Mouse (Mus musculus) embryonic facial prominence, embryonic 14.5 days (tissue): ENCODE measurements around the gene Ldha. TPM values are rescaled to one million over a fixed set of nuclear protein-coding genes. Genes with fewer than 3 reads are reported as not detected.

ENCODE experiments used
- ATAC-seq: fragments of 200-750 bp; cut with Nextera tagmentation; 2 replicates; pipeline ENCODE4 v1.8.0; 2017; ENCODE audit warnings: low read depth, moderate number of reproducible peaks, moderate TSS enrichment
- DNase-seq: peaks from one replicate; pipeline ENCODE4 v3.0.0-alpha.2; 2015; ENCODE audit warnings: low spot score
- H3K27ac ChIP-seq: fragments of 300-500 bp; sonication (generic); replicated peaks from 2 replicates; pipeline ENCODE4 v1.5.1; 2014; ENCODE audit warnings: low read depth, mild to moderate bottlenecking, low read length, moderate library complexity
- H3K27me3 ChIP-seq: fragments of 300-500 bp; sonication (generic); replicated peaks from 2 replicates; pipeline ENCODE4 v1.6.1; 2014; ENCODE audit warnings: low read length; ENCODE audit not compliant: control insufficient read depth, insufficient read depth
- H3K36me3 ChIP-seq: fragments of 300-500 bp; sonication (generic); 2 replicates; pipeline ENCODE4 v1.6.1; 2014; ENCODE audit warnings: low read length, mixed read lengths; ENCODE audit not compliant: control insufficient read depth, insufficient read depth
- H3K4me1 ChIP-seq: fragments of 300-500 bp; sonication (generic); 2 replicates; pipeline ENCODE4 v1.6.1; 2014; ENCODE audit warnings: antibody characterized with exemption, low read length; ENCODE audit not compliant: control insufficient read depth, insufficient read depth
- H3K4me2 ChIP-seq: fragments of 300-500 bp; sonication (generic); 2 replicates; pipeline ENCODE4 v1.6.1; 2014; ENCODE audit warnings: low read depth, mild to moderate bottlenecking, low read length, moderate library complexity, mixed read lengths
- H3K4me3 ChIP-seq: fragments of 300-500 bp; sonication (generic); 2 replicates; pipeline ENCODE4 v1.5.1; 2014; ENCODE audit warnings: low read depth, mild to moderate bottlenecking, low read length
- H3K9ac ChIP-seq: fragments of 300-500 bp; sonication (generic); 2 replicates; pipeline ENCODE4 v1.6.1; 2014; ENCODE audit warnings: low read depth, mild to moderate bottlenecking, low read length, moderate library complexity, mixed read lengths
- H3K9me3 ChIP-seq: fragments of 300-500 bp; sonication (generic); 2 replicates; pipeline ENCODE4 v1.6.1; 2016; ENCODE audit warnings: low read length; ENCODE audit not compliant: control insufficient read depth
- WGBS: fragments of 180-500 bp; shearing (Covaris S2); extraction: QIAGEN DNeasy Blood & Tissue Kit; methylation state at CpG from one replicate; pipeline ENCODE4 v1.1.7; 2014; 5-methylcytosine and 5-hydroxymethylcytosine counted together
- polyA plus RNA-seq: library from polyadenylated mRNA; unstranded; fragments of >200 nt; fragmentation: Nextera tagmentation; extraction: Ambion mirVana; gene quantifications from 2 replicates; pipeline ENCODE4 v1.2.1, GENCODE M21; 2014

Ldha gene
- polyA plus RNA-seq, 1 experiment from 2014 or later, result 1,559 TPM

DNA sequence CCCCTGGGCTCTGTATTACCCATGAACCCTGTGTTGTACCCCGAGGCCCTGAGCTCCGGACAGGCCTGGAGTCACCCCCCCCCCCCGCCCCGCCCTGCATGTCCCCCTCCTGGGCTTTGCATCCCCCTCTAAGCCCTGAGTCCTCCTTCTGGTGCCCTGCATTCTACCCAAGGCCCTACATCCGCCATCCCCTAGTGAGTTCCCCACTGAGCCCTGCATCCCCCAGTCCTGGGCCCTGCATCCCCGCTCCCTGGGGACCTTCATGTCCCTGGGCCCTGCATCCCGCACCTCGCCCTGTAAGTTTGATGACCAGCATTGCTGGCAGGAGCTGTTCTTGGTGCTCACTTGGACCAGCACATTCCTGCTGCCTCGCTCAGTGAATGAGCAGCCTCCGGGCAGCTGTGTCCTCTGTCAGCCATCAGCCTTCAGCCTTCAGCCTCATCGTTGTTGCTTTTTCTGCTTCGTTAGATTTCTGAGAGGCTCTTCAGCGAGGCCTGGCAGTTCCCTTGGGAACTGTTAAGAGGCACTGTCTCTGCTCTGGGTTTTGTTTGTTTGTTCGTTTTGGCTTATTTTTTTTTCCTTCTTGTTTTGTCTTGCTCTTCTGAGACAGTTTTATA lies 6.2 kb upstream of the Ldha start:
- DNase-seq (peak; percentile 34), ATAC-seq (no peak)
- H3K36me3 ChIP-seq, result no peaks in the 10 kb centered on the region
- no peak overlapping the region for H3K4me3 ChIP-seq
- H3K4me2 ChIP-seq, result no peak overlapping the region
- H3K4me1 ChIP-seq, result peaks cover 24% of the 10 kb centered on the region
- no peaks in the 10 kb centered on the region for H3K27me3 ChIP-seq
- no peak overlapping the region for H3K9ac ChIP-seq
- H3K9me3 ChIP-seq, result no peaks in the 10 kb centered on the region
- no peak overlapping the region for H3K27ac ChIP-seq
- 27% methylated on average over 10 of the region's 14 CpGs for WGBS

- Histone ChIP-seq H3K27ac (no peak overlapping the region), H3K4me3 (no peak overlapping the region), H3K9me3 (no peaks in the 10 kb centered on the region), H3K36me3 (no peaks in the 10 kb centered on the region), H3K4me1 (peaks cover 24% of the 10 kb centered on the region), H3K4me2 (no peak overlapping the region), H3K9ac (no peak overlapping the region), H3K27me3 (no peaks in the 10 kb centered on the region)
- ATAC-seq (no peak), DNase-seq (no peak)
- WGBS, result 76% methylated on average over 5 of the region's 5 CpGs
Observed at GRCm38 (mm10) chr7:46836357-46836756, 4.9 kb upstream of the Ldha start.

DNA sequence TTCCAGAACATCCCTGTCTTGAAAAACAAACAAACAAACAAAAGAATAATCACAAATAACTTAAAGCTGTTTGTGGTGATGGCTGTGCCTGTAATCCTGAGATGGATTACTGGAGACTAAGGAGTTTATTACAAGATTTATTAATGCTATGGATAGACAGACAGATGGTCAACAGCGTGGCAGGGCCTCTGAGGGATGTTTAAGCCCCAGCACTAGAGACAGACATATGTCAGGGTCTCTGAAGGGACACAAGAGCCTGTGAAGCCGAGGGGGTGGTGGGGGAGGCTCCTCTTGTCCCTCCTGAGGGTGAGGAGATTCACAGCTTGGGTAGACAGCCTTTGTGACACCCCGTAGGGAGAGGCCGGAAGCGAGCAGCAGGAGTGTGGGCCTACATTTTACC lies 4.2 kb upstream of the Ldha start:
- Histone ChIP-seq H3K4me3 (no peak overlapping the region), H3K9me3 (no peaks in the 10 kb centered on the region), H3K36me3 (no peaks in the 10 kb centered on the region), H3K4me2 (no peak overlapping the region), H3K27ac (no peak overlapping the region), H3K9ac (no peak overlapping the region), H3K27me3 (no peaks in the 10 kb centered on the region), H3K4me1 (peaks cover 24% of the 10 kb centered on the region)
- 66% methylated on average over 5 of the region's 5 CpGs for WGBS
- ATAC-seq (no peak), DNase-seq (no peak)

DNA sequence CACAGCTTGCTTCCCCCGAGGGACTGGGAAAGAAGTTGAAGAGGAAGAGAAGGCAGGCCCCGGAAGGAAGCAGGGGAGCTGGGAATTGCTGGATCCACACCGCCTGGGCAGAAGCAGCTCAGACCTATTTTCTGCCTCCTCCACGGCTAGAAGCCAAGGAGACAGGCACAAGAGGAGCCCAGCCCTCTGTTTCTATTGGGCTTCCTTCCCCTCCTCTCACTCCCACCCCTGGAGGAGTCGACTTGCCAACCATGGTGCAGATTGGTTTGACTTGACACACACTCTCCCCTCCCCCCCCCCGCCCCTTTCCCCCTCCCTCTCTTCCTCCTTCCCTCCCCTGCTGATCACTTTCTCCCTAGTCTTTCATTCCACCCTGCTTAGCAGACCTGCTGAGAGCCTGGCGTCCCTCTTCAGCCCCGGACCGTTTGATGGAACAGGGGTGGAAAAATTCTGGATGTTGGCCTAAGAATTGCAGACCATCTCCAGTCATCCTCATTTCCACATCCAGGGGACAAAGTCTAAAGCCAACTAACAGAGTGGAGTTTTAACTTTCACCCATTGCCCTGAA lies 3.1 kb upstream of the Ldha start:
- H3K4me3 ChIP-seq, result no peak overlapping the region
- peak overlapping the region; percentile 45 for H3K4me2 ChIP-seq
- H3K27ac ChIP-seq, result peak overlapping the region; percentile 90
- H3K27me3 ChIP-seq, result no peaks in the 10 kb centered on the region
- WGBS, result 3% methylated on average over 7 of the region's 9 CpGs
- DNase-seq, result peak; percentile 91
- no peaks in the 10 kb centered on the region for H3K36me3 ChIP-seq
- peak; percentile 64 for ATAC-seq
- H3K9ac ChIP-seq, result peak overlapping the region; percentile 48
- peaks cover 24% of the 10 kb centered on the region for H3K4me1 ChIP-seq
- H3K9me3 ChIP-seq, result no peaks in the 10 kb centered on the region

DNA sequence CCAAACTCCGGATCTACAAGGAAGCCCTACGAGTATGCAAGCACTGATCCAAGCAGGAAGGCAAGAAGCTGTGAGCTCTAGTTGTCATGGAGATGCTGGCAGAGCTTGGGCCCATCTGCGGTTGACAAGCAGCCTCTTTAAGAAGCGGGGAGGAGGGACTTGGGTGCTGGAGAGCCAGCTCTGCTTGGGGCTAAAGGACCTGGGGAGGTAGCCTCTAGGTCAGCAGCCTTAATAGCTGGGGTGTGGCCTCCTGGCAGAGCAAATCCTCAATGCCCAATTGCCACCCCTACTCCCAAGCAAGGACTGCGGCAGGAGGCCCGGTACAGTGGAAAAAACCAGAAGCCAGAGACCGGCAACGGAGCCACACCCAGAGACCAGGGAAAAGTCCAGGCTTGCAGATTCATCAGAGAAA lies 2.4 kb upstream of the Ldha start:
- Histone ChIP-seq H3K4me3 (no peak overlapping the region), H3K9me3 (no peaks in the 10 kb centered on the region), H3K4me2 (peak overlapping the region; percentile 45), H3K27ac (peak overlapping the region; percentile 90), H3K27me3 (no peaks in the 10 kb centered on the region), H3K36me3 (no peaks in the 10 kb centered on the region), H3K4me1 (peaks cover 24% of the 10 kb centered on the region), H3K9ac (no peak overlapping the region)
- DNase-seq (peak; percentile 93), ATAC-seq (peak; percentile 84)
- 4% methylated on average over 8 of the region's 8 CpGs for WGBS

DNA sequence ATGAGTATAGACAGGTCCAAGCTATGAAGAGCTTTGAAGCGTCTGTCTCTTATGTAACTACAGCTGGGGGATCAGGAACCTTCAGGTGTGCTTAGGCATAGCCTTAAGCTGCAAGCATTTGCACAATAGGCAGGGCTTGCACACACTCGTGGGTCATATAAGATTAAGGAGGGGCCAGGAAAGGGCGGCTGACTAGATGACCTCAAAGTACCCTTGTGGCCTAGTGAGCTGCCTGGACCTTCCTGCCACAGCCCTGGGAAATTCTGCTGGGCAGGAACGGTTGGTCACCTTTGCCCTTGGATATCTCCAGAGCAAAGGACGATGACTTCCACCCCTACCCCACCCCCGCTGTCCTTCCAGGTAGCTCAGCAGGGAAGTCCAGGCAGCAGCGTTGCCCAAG lies 1.8 kb upstream of the Ldha start:
- no peaks in the 10 kb centered on the region for H3K36me3 ChIP-seq
- peak overlapping the region; percentile 45 for H3K4me2 ChIP-seq
- peak; percentile 6; the same call in 1 of the 2 replicates for ATAC-seq
- H3K27me3 ChIP-seq, result no peaks in the 10 kb centered on the region
- peak overlapping the region; percentile 90 for H3K27ac ChIP-seq
- H3K9ac ChIP-seq, result no peak overlapping the region
- no peak overlapping the region for H3K4me3 ChIP-seq
- H3K4me1 ChIP-seq, result peaks cover 24% of the 10 kb centered on the region
- DNase-seq, result no peak
- H3K9me3 ChIP-seq, result no peaks in the 10 kb centered on the region
- 37% methylated on average over 7 of the region's 7 CpGs for WGBS

- Histone ChIP-seq H3K27me3 (no peaks in the 10 kb centered on the region), H3K9me3 (no peaks in the 10 kb centered on the region), H3K36me3 (no peaks in the 10 kb centered on the region), H3K9ac (no peak overlapping the region), H3K4me2 (no peak overlapping the region), H3K27ac (peak overlapping the region; percentile 90; the same call in 1 of the 2 replicates), H3K4me1 (peaks cover 28% of the 10 kb centered on the region), H3K4me3 (no peak overlapping the region)
- WGBS, result 59% methylated on average over 5 of the region's 5 CpGs
- DNase-seq (no peak), ATAC-seq (no peak)
Observed at GRCm38 (mm10) chr7:46839861-46840260, 1.4 kb upstream of the Ldha start.

- H3K27ac ChIP-seq, result no peak overlapping the region
- H3K9me3 ChIP-seq, result no peaks in the 10 kb centered on the region
- 46% methylated on average over 4 of the region's 4 CpGs for WGBS
Observed at GRCm38 (mm10) chr7:46840326-46840725, 949 bp upstream of the Ldha start.

DNA sequence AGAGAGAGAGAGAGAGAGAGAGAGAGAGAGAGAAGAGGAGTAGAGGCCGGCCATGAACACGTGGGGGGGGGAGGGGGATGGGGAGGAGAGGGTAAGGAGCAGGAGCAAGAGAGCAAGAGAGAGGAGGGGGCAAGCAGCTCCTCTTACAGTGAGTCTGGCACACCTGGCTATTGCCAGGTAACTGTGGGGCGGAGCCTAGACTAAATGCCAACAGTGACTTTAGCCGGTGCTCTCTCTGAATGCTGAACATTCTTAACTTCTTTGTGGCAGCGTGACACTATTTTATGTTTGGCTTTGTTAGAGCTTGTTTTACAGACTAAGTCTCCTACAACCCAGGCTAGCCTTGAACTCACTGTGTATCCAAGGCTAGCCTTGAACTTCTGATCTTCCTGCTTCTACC lies 1.0 kb downstream of the Ldha start:
- DNase-seq, result no peak
- no peak overlapping the region for H3K27ac ChIP-seq
- H3K27me3 ChIP-seq, result no peaks in the 10 kb centered on the region
- peaks cover under 1% of the 10 kb centered on the region; the same call in 1 of the 2 replicates for H3K36me3 ChIP-seq
- 18% methylated on average over 5 of the region's 5 CpGs for WGBS
- H3K9ac ChIP-seq, result no peak overlapping the region
- no peaks in the 10 kb centered on the region for H3K9me3 ChIP-seq
- peaks cover 32% of the 10 kb centered on the region for H3K4me1 ChIP-seq
- H3K4me2 ChIP-seq, result no peak overlapping the region
- no peak overlapping the region for H3K4me3 ChIP-seq
- ATAC-seq, result no peak

More at GRCm38 (mm10) chr7:46840326-46840725, 949 bp upstream of the Ldha start:
- Histone ChIP-seq H3K27me3 (no peaks in the 10 kb centered on the region), H3K4me2 (no peak overlapping the region), H3K9ac (no peak overlapping the region), H3K4me3 (no peak overlapping the region), H3K36me3 (no peaks in the 10 kb centered on the region), H3K4me1 (peaks cover 32% of the 10 kb centered on the region)
- DNase-seq (no peak), ATAC-seq (no peak)
